Mouse (Mus musculus): Measurements from ENCODE around the gene Lamtor4. TPM values are rescaled to one million over a fixed set of nuclear protein-coding genes. Genes with fewer than 3 reads are reported as not detected.

Gene Lamtor4
- polyA plus RNA-seq, 1 experiment from 2014 or later, result 74.0 TPM

DNA sequence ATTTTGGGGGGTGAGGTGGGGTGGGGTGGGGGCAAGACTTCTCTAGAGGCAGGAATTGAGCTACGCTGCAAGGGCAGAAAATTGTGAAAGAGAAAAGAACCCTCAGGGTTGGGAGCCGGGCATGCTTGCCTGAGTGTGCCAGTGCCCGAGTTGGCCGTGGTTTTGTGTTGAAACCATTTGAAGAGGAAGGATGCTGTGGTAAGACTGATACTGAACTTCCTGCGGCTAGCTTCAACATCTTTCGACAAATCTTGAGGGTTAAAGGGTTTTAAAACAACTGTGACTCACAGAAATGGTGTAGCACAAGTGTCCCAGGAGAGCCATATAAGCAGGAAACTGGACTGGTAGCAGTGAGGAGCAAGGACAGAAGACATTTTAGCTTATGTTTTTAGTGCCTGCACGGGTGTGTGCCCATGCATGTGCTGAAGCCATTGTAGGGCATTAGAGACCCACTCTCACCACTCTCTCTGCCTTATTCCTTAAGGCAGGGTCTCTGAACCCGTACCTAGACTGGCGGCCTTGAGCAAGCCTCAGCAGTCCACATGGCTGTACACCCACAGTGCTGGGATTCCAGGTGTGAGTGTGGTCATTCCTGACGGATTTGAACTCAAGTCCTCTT, 1.8 kb downstream of the Lamtor4 start:
- Histone ChIP-seq H3K9me3 (ENCODE audit: control insufficient read depth, low read depth, low read length) (no peaks in the 10 kb centered on the region), H3K4me2 (replicated peaks; ENCODE audit: low read depth, low read length) (no peak overlapping the region), H3K9ac (replicated peaks; ENCODE audit: low read depth, low read length) (no peak overlapping the region), H3K4me1 (ENCODE audit: control insufficient read depth, insufficient read depth, low read length) (no peaks in the 10 kb centered on the region), H3K36me3 (ENCODE audit: control insufficient read depth, insufficient read depth, low read length) (peaks cover 30% of the 10 kb centered on the region), H3K27ac (ENCODE audit: low read length) (no peak overlapping the region), H3K4me3 (ENCODE audit: low read depth, low read length) (no peak overlapping the region), H3K27me3 (ENCODE audit: control insufficient read depth, insufficient read depth, low read length) (no peaks in the 10 kb centered on the region)
- ATAC-seq (ENCODE audit: insufficient number of reproducible peaks, insufficient read depth, low FRiP score, low read depth), result no peak
- WGBS, result 81% methylated on average over 10 of the region's 10 CpGs

GRCm38 (mm10) chr5:138257585-138257978, 2.3 kb downstream of the Lamtor4 start:
- ATAC-seq (ENCODE audit: insufficient number of reproducible peaks, insufficient read depth, low FRiP score, low read depth), result no peak
- Histone ChIP-seq H3K9me3 (ENCODE audit: control insufficient read depth, low read depth, low read length) (no peaks in the 10 kb centered on the region), H3K4me3 (ENCODE audit: low read depth, low read length) (no peak overlapping the region), H3K36me3 (ENCODE audit: control insufficient read depth, insufficient read depth, low read length) (peaks cover 30% of the 10 kb centered on the region), H3K27ac (ENCODE audit: low read length) (no peak overlapping the region), H3K27me3 (ENCODE audit: control insufficient read depth, insufficient read depth, low read length) (no peaks in the 10 kb centered on the region), H3K4me2 (replicated peaks; ENCODE audit: low read depth, low read length) (no peak overlapping the region), H3K4me1 (ENCODE audit: control insufficient read depth, insufficient read depth, low read length) (peaks cover 5% of the 10 kb centered on the region; the same call in 1 of the 2 replicates), H3K9ac (replicated peaks; ENCODE audit: low read depth, low read length) (no peak overlapping the region)
- WGBS, result 89% methylated on average over 4 of the region's 4 CpGs

GRCm38 (mm10) chr5:138258078-138258477, 2.8 kb downstream of the Lamtor4 start:
- no peaks in the 10 kb centered on the region for H3K9me3 ChIP-seq (ENCODE audit: control insufficient read depth, low read depth, low read length)
- WGBS, result 76% methylated on average over 3 of the region's 3 CpGs
- no peak for ATAC-seq (ENCODE audit: insufficient number of reproducible peaks, insufficient read depth, low FRiP score, low read depth)

DNA sequence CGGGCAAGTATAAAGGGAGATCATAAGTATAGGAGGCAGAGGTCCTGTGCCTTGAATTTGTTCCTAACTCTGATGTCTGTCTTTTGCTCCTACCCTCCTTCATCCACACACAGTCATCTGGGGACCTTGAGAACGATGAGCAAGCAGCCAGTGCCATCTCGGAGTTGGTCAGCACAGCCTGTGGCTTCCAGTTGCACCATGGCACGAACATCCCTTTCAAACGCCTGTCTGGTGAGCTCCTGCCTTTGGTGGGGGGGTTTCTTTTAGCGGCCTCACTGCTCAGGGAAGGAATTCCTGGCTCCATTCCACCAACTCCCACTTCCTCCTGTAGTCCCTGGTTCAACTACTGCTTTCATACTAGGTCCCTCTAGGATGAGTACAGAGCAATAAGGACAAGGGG, 3.3 kb downstream of the Lamtor4 start:
- Histone ChIP-seq H3K4me1 (ENCODE audit: control insufficient read depth, insufficient read depth, low read length) (peaks cover 10% of the 10 kb centered on the region; the same call in 1 of the 2 replicates), H3K9me3 (ENCODE audit: control insufficient read depth, low read depth, low read length) (no peaks in the 10 kb centered on the region), H3K27me3 (ENCODE audit: control insufficient read depth, insufficient read depth, low read length) (no peaks in the 10 kb centered on the region), H3K4me2 (replicated peaks; ENCODE audit: low read depth, low read length) (no peak overlapping the region), H3K4me3 (ENCODE audit: low read depth, low read length) (no peak overlapping the region), H3K9ac (replicated peaks; ENCODE audit: low read depth, low read length) (no peak overlapping the region), H3K36me3 (ENCODE audit: control insufficient read depth, insufficient read depth, low read length) (peaks cover 30% of the 10 kb centered on the region), H3K27ac (ENCODE audit: low read length) (no peak overlapping the region)
- ATAC-seq (ENCODE audit: insufficient number of reproducible peaks, insufficient read depth, low FRiP score, low read depth), result no peak
- 88% methylated on average over 6 of the region's 6 CpGs for WGBS

More at GRCm38 (mm10) chr5:138258078-138258477, 2.8 kb downstream of the Lamtor4 start:
- H3K36me3 ChIP-seq (ENCODE audit: control insufficient read depth, insufficient read depth, low read length), result peaks cover 30% of the 10 kb centered on the region
- no peaks in the 10 kb centered on the region for H3K27me3 ChIP-seq (ENCODE audit: control insufficient read depth, insufficient read depth, low read length)
- no peak overlapping the region for H3K4me3 ChIP-seq (ENCODE audit: low read depth, low read length)
- H3K27ac ChIP-seq (ENCODE audit: low read length), result no peak overlapping the region
- no peak overlapping the region for H3K9ac ChIP-seq (replicated peaks; ENCODE audit: low read depth, low read length)
- no peak overlapping the region for H3K4me2 ChIP-seq (replicated peaks; ENCODE audit: low read depth, low read length)
- peaks cover 9% of the 10 kb centered on the region; the same call in 1 of the 2 replicates for H3K4me1 ChIP-seq (ENCODE audit: control insufficient read depth, insufficient read depth, low read length)

DNA sequence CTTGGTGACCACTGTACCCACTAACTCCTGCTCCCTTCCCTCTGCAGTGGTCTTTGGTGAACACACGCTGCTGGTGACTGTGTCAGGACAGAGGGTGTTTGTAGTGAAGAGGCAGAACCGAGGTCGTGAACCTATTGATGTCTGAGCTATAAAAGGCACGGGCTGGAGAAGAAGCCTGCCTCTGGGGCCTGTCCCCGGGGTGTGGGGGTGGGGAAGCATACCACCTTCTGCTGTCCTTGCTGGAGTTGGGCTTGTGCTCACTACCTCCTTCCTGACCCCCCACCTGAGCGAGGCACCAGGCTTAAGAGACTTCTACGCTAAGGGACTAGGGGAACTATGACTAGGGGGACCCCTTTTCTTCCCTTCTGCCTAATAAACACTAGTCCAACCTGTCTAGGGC, 3.7 kb downstream of the Lamtor4 start:
- H3K4me3 ChIP-seq (ENCODE audit: low read depth, low read length), result no peak overlapping the region
- ATAC-seq (ENCODE audit: insufficient number of reproducible peaks, insufficient read depth, low FRiP score, low read depth), result no peak
- H3K9me3 ChIP-seq (ENCODE audit: control insufficient read depth, low read depth, low read length), result no peaks in the 10 kb centered on the region
- 68% methylated on average over 7 of the region's 7 CpGs for WGBS
- no peak overlapping the region for H3K27ac ChIP-seq (ENCODE audit: low read length)
- no peaks in the 10 kb centered on the region for H3K27me3 ChIP-seq (ENCODE audit: control insufficient read depth, insufficient read depth, low read length)
- no peak overlapping the region for H3K9ac ChIP-seq (replicated peaks; ENCODE audit: low read depth, low read length)
- H3K4me1 ChIP-seq (ENCODE audit: control insufficient read depth, insufficient read depth, low read length), result peaks cover 10% of the 10 kb centered on the region; the same call in 1 of the 2 replicates
- peaks cover 30% of the 10 kb centered on the region for H3K36me3 ChIP-seq (ENCODE audit: control insufficient read depth, insufficient read depth, low read length)
- H3K4me2 ChIP-seq (replicated peaks; ENCODE audit: low read depth, low read length), result no peak overlapping the region

DNA sequence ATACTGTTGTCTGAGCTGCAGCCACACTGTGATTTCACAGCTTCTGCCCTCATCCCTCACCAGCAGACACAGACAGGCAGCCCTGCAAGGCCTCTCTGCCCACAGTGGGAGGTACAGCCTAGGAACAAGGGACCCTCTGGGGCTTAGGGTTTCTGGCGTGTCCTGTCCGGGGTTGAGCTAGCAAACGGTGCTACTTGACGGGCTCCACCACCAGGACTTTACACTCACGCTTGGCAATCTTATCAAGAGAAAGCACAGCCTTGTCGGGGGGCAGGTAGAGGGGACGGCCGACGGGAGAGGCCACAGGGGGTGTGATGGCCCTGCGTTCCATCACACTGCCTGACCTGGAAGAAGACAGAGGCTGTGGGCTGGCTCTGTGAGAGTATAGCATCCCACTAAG, 4.8 kb downstream of the Lamtor4 start:
- Histone ChIP-seq H3K27ac (ENCODE audit: low read length) (no peak overlapping the region), H3K4me1 (ENCODE audit: control insufficient read depth, insufficient read depth, low read length) (peaks cover 18% of the 10 kb centered on the region; the same call in 1 of the 2 replicates), H3K27me3 (ENCODE audit: control insufficient read depth, insufficient read depth, low read length) (no peaks in the 10 kb centered on the region), H3K4me3 (ENCODE audit: low read depth, low read length) (no peak overlapping the region), H3K4me2 (replicated peaks; ENCODE audit: low read depth, low read length) (no peak overlapping the region), H3K9ac (replicated peaks; ENCODE audit: low read depth, low read length) (no peak overlapping the region), H3K9me3 (ENCODE audit: control insufficient read depth, low read depth, low read length) (no peaks in the 10 kb centered on the region), H3K36me3 (ENCODE audit: control insufficient read depth, insufficient read depth, low read length) (peaks cover 30% of the 10 kb centered on the region)
- ATAC-seq (ENCODE audit: insufficient number of reproducible peaks, insufficient read depth, low FRiP score, low read depth), result no peak
- 70% methylated on average over 10 of the region's 10 CpGs for whole genome bisulfite sequencing

DNA sequence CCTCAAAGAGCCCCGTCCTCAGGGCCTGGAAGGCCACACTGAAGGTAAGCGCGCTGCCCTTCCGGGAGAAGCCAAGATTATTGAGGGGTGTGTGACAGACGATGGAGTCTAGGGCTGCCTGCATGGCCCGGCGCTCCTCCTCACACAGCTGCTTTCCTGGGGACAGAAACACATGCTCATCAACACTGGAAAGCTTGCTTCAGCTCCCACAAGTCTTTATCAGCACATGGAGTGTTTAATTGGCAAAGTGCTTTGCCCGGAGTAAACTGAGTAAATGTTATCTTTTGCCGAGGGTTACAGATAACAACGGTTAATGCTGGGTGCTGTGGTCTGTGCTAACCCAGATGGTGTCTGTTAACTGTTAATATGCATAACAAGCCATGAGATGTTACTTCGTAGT, 5.6 kb downstream of the Lamtor4 start:
- H3K27me3 ChIP-seq (ENCODE audit: control insufficient read depth, insufficient read depth, low read length), result no peaks in the 10 kb centered on the region
- no peak overlapping the region for H3K4me3 ChIP-seq (ENCODE audit: low read depth, low read length)
- H3K36me3 ChIP-seq (ENCODE audit: control insufficient read depth, insufficient read depth, low read length), result peaks cover 31% of the 10 kb centered on the region
- no peak overlapping the region for H3K27ac ChIP-seq (ENCODE audit: low read length)
- no peak overlapping the region for H3K9ac ChIP-seq (replicated peaks; ENCODE audit: low read depth, low read length)
- peaks cover 18% of the 10 kb centered on the region; the same call in 1 of the 2 replicates for H3K4me1 ChIP-seq (ENCODE audit: control insufficient read depth, insufficient read depth, low read length)
- H3K4me2 ChIP-seq (replicated peaks; ENCODE audit: low read depth, low read length), result no peak overlapping the region
- 77% methylated on average over 11 of the region's 11 CpGs for WGBS
- ATAC-seq (ENCODE audit: insufficient number of reproducible peaks, insufficient read depth, low FRiP score, low read depth), result no peak
- no peaks in the 10 kb centered on the region for H3K9me3 ChIP-seq (ENCODE audit: control insufficient read depth, low read depth, low read length)

DNA sequence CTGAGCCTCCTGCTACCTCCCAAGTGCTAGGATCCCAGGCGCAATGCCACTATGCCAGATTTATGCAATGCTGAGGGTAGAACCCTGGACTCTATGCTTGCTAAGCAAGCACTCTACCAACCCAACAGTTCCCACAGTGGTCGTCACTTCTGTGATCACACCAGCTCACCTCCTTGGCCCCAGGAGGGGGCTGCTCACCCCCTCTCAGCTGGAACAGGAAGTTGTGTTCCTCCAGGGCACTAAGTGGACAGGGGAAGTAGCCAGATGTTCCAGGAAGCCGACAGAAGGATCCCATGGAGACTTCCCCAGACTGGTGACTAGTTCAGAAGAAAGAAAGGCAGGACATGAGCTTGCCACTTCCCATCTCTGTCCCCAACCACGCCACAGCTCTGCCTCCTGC, 6.7 kb downstream of the Lamtor4 start:
- ATAC-seq (ENCODE audit: insufficient number of reproducible peaks, insufficient read depth, low FRiP score, low read depth), result no peak
- H3K27me3 ChIP-seq (ENCODE audit: control insufficient read depth, insufficient read depth, low read length), result no peaks in the 10 kb centered on the region
- no peaks in the 10 kb centered on the region for H3K9me3 ChIP-seq (ENCODE audit: control insufficient read depth, low read depth, low read length)
- peaks cover 32% of the 10 kb centered on the region for H3K36me3 ChIP-seq (ENCODE audit: control insufficient read depth, insufficient read depth, low read length)
- H3K27ac ChIP-seq (ENCODE audit: low read length), result no peak overlapping the region
- 73% methylated on average over 4 of the region's 4 CpGs for WGBS
- H3K4me2 ChIP-seq (replicated peaks; ENCODE audit: low read depth, low read length), result no peak overlapping the region
- H3K4me1 ChIP-seq (ENCODE audit: control insufficient read depth, insufficient read depth, low read length), result peaks cover 18% of the 10 kb centered on the region; the same call in 1 of the 2 replicates
- H3K9ac ChIP-seq (replicated peaks; ENCODE audit: low read depth, low read length), result no peak overlapping the region
- no peak overlapping the region for H3K4me3 ChIP-seq (ENCODE audit: low read depth, low read length)
